Mouse (Mus musculus) liver, embryonic 14.5 days (tissue): Measurements from ENCODE around the gene Slc44a5.

Source experiments
- CTCF ChIP-seq: IDR thresholded peaks from 2 replicates; pipeline ENCODE4 v1.5.1; 2016; ENCODE audit warnings: antibody characterized with exemption, low read depth, control low read depth
- EP300 ChIP-seq: IDR thresholded peaks from 2 replicates; pipeline ENCODE4 v1.6.1; 2016; ENCODE audit warnings: antibody characterized with exemption, low read depth

DNA sequence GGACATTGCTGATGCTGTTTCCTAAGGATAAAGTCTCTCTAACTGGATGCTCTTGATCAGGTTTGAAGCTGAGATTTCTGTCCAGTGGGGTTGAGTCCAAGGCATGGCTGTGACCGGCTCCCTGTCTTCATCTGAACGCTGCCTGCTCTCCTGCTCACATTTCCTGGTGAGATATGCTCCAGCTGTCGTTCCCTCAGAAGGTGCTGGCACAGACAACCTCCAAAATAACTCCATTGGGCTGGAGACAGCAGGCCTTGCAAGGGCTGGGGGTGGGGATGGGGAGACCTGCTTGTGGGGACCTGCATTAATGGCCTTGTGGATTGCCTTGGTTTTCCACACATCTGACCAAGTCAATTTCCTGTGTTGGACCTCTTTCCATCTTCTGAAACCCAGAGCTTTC lies 311.0 kb downstream of the Slc44a5 start:
- no peak for TF ChIP-seq CTCF
- TF ChIP-seq EP300: no peak
